9 mouse cellular contexts compared by ENCODE assay signal in genomic region chr7:70330761-70331242, GRCm38 (mm10). TPM values are rescaled to one million over a fixed set of nuclear protein-coding genes. Genes with fewer than 3 reads are reported as not detected.
DNase-seq lines count a peak whose midpoint lies in the region; ATAC-seq and TF ChIP-seq lines count a peak whose summit lies in the region.
"Had no signal": no experiment of that assay in that cellular context is flagged by ENCODE, and none has a peak within 500 bp of the region (broad histone marks: within the 10 kb centered on the region; RNA-seq: fewer than 3 reads in every experiment).

No protein-coding gene starts in this region.

- no peak for TF ChIP-seq CTCF in heart, postnatal 0 days (IDR thresholded peaks at IDR 0.05; ENCODE audit: low read depth)

- H3K9ac ChIP-seq in heart, postnatal 0 days (replicated peaks; ENCODE audit: low read depth, low read length) = no peak overlapping the region
- H3K9ac ChIP-seq in midbrain, embryonic 11.5 days (ENCODE audit: low read length) = peak overlapping the region; percentile 57

- H3K27ac ChIP-seq in heart, embryonic 10.5 days = no peak overlapping the region
- no peak overlapping the region for H3K27ac ChIP-seq in heart, postnatal 0 days (ENCODE audit: low read depth)
- peak overlapping the region; percentile 62 for H3K27ac ChIP-seq in midbrain, embryonic 11.5 days (ENCODE audit: low read depth, low read length)

- peaks cover 99% of the 10 kb centered on the region for H3K27me3 ChIP-seq in heart, embryonic 10.5 days (ENCODE audit: insufficient read depth, poor library complexity, severe bottlenecking)
- peaks cover 99% of the 10 kb centered on the region for H3K27me3 ChIP-seq in heart, postnatal 0 days (ENCODE audit: control insufficient read depth, insufficient read depth, low read length)
- H3K27me3 ChIP-seq in midbrain, embryonic 11.5 days (ENCODE audit: control insufficient read depth, insufficient read depth, low read length) = peaks cover 86% of the 10 kb centered on the region

- H3K4me3 ChIP-seq in heart, embryonic 10.5 days = peak overlapping the region; percentile 63
- H3K4me3 ChIP-seq in heart, postnatal 0 days (ENCODE audit: low read depth, low read length) = peak overlapping the region; percentile 45
- H3K4me3 ChIP-seq in midbrain, embryonic 11.5 days (ENCODE audit: low read depth, low read length) = peak overlapping the region; percentile 36

- no peaks in the 10 kb centered on the region for H3K9me3 ChIP-seq in heart, embryonic 10.5 days
- no peaks in the 10 kb centered on the region for H3K9me3 ChIP-seq in heart, postnatal 0 days (replicated peaks; ENCODE audit: control insufficient read depth, low read length)
- H3K9me3 ChIP-seq in midbrain, embryonic 11.5 days (ENCODE audit: control insufficient read depth, low read length) = no peaks in the 10 kb centered on the region

- DNase-seq in heart, embryonic 10.5 days (ENCODE audit: low spot score) = no peak
- no peak for DNase-seq in heart, postnatal 4 days
- peak; percentile 72 for DNase-seq in R1 (ENCODE audit: low read depth, low spot score)
- no peak for DNase-seq in heart, postnatal 0 days (ENCODE audit: low spot score)
- peak; percentile 97 for DNase-seq in midbrain, embryonic 11.5 days (ENCODE audit: low spot score, missing footprints)
- DNase-seq in thymus, postnatal 10 days (ENCODE audit: low spot score in 2 of 2) = no peak
- DNase-seq in left cerebral cortex, postnatal 14 days (ENCODE audit: low spot score in 2 of 2) = no peak
- no peak for DNase-seq in frontal cortex, postnatal 10 days (ENCODE audit: low spot score in 2 of 2)

- intact Hi-C loops in left cerebral cortex, postnatal 14 days (cut with DNase I) = loop anchor here (5.0 kb wide), 1 partner anchor 519 kb away; no protein-coding TSS in a partner anchor

- peaks cover 32% of the 10 kb centered on the region for H3K4me1 ChIP-seq in heart, embryonic 10.5 days
- H3K4me1 ChIP-seq in heart, postnatal 0 days (ENCODE audit: control insufficient read depth, insufficient read depth) = no peaks in the 10 kb centered on the region
- H3K4me1 ChIP-seq in midbrain, embryonic 11.5 days (ENCODE audit: control insufficient read depth, insufficient read depth, low read length) = peaks cover 14% of the 10 kb centered on the region

- no peak for ATAC-seq in heart, postnatal 0 days (ENCODE audit: insufficient read depth, low read depth)
- ATAC-seq in midbrain, embryonic 11.5 days (ENCODE audit: low FRiP score) = peak; percentile 76

- under 1% methylated on average over 19 of the region's 19 CpGs for WGBS in heart, embryonic 10.5 days
- 2% methylated on average over 19 of the region's 19 CpGs for WGBS in heart, postnatal 0 days
- WGBS in midbrain, embryonic 11.5 days = under 1% methylated on average over 19 of the region's 19 CpGs

- no peaks in the 10 kb centered on the region for H3K36me3 ChIP-seq in heart, embryonic 10.5 days
- no peaks in the 10 kb centered on the region for H3K36me3 ChIP-seq in heart, postnatal 0 days (replicated peaks; ENCODE audit: control insufficient read depth, insufficient read depth, low read length)
- no peaks in the 10 kb centered on the region for H3K36me3 ChIP-seq in midbrain, embryonic 11.5 days (ENCODE audit: control insufficient read depth, insufficient read depth, low read length)

- TF ChIP-seq EP300 in heart, postnatal 0 days (IDR thresholded peaks at IDR 0.05; ENCODE audit: low read depth) = no peak

- H3K4me2 ChIP-seq in heart, postnatal 0 days (ENCODE audit: low read depth, low read length) = peak overlapping the region; percentile 73
- peak overlapping the region; percentile 69 for H3K4me2 ChIP-seq in midbrain, embryonic 11.5 days

RNA-seq across cellular contexts. Expression of gene Nr2f2, which starts 35.7 kb away (rescaled TPM):
- 16.2 and 48.0 TPM in 2 replicates for polyA plus RNA-seq in heart, embryonic 10.5 days (2016; fragmentation: Nextera tagmentation; extraction: Ambion mirVana)
- total RNA-seq in heart, postnatal 4 days (2021) = 10 to 100 TPM; 34.3 to 35.0 TPM
- total RNA-seq in heart, postnatal 0 days (2014; rRNA removed; ENCODE audit: low replicate concordance) = 7.5 and 8.3 TPM in 2 replicates
- polyA plus RNA-seq in heart, postnatal 0 days (2015; fragmentation: Nextera tagmentation; extraction: Ambion mirVana) = 18.2 and 18.9 TPM in 2 replicates
- polyA plus RNA-seq in midbrain, embryonic 11.5 days (2014; fragmentation: Nextera tagmentation; extraction: Ambion mirVana) = 114 and 122 TPM in 2 replicates
- total RNA-seq in left cerebral cortex, postnatal 14 days (2021) = 10 to 100 TPM; 36.7 to 46.6 TPM
- total RNA-seq: common myeloid progenitor, adult 5-6 weeks had no signal

Comparison
In these comparisons a context has a peak if more than half of its experiments do, and no peak if none do; other contexts are left out.
1. DNase-seq: peak in R1 (single experiment) and midbrain, embryonic 11.5 days (single experiment); none in heart, embryonic 10.5 days (single experiment), heart, postnatal 4 days (single experiment), heart, postnatal 0 days (single experiment), thymus, postnatal 10 days (0 of 2), left cerebral cortex, postnatal 14 days (0 of 2) and frontal cortex, postnatal 10 days (0 of 2).
2. Peak in every context shown above with its lines, with median percentiles within 50 percentile points of each other: H3K4me3 ChIP-seq.